Mouse (Mus musculus) gastrocnemius, adult 18-20 months (tissue): Measurements from ENCODE around the gene Emp1. TPM values are rescaled to one million over a fixed set of nuclear protein-coding genes. Genes with fewer than 3 reads are reported as not detected.

Experiments used
- DNase-seq: peaks from one replicate; pipeline ENCODE4 v3.0.0; 2021; ENCODE audit warnings: low spot score
- long read RNA-seq, 2 experiments: library from polyadenylated mRNA; stranded (forward); transcript quantifications; one replicate each; pipeline ENCODE4 v2.0.0; 2021
- total RNA-seq, 2 experiments: library from RNA; stranded (reverse); gene quantifications; 2 replicates each; pipeline ENCODE4 v1.2.3; 2021

Gene Emp1
- total RNA-seq, result 10 to 100 TPM; 20.3 to 48.7 TPM
- long read RNA-seq, experiment 1, transcript Emp1-201 (5 exons, 2,721 nt), result major isoform, 5 of 13 reads
- long read RNA-seq, experiment 1, partial matches to known transcripts, result 8 of 13 reads
- long read RNA-seq, experiment 1, other reads (novel, unspliced or antisense), result 0 of 13 reads
- long read RNA-seq, experiment 2, partial matches to known transcripts, result 4 of 5 reads
- long read RNA-seq, experiment 2, other reads (novel, unspliced or antisense), result 0 of 5 reads

- peak; percentile 90 for DNase-seq
Observed at GRCm38 (mm10) chr6:135362459-135363159, at the start of gene Emp1. Gene Emp1 (plus strand): TSS chr6:135362545.

GRCm38 (mm10) chr6:135313981-135314380, 48.4 kb upstream of the Emp1 start:
- DNase-seq, result peak; percentile 67

- DNase-seq, result no peak
Observed at GRCm38 (mm10) chr6:135316141-135316540, 46.2 kb upstream of the Emp1 start.

GRCm38 (mm10) chr6:135319431-135319933, 42.9 kb upstream of the Emp1 start:
- no peak for DNase-seq

DNA sequence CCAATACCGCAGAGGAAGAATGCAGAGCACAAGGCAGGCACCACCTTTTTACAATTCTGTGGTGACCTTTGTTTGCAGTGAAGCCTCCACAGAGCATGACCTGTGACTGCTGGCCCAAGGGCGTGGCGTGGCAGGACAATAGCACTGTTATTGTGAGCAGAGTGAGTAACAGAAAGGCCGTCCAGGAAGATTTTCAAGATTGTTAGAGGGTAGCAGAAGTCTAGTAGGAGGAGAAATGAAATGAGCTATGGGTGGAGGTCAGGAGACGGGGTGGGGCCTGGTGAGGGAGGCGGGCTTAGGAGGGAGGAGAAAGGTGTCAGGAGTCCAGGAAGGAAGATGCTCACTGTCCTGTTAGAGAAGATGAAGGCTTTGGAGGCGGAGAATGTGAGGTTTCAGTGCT, 39.6 kb upstream of the Emp1 start:
- DNase-seq, result no peak

GRCm38 (mm10) chr6:135323311-135323982, 38.9 kb upstream of the Emp1 start:
- DNase-seq, result peak; percentile 50

GRCm38 (mm10) chr6:135324111-135324510, 38.2 kb upstream of the Emp1 start:
- DNase-seq, result no peak

DNA sequence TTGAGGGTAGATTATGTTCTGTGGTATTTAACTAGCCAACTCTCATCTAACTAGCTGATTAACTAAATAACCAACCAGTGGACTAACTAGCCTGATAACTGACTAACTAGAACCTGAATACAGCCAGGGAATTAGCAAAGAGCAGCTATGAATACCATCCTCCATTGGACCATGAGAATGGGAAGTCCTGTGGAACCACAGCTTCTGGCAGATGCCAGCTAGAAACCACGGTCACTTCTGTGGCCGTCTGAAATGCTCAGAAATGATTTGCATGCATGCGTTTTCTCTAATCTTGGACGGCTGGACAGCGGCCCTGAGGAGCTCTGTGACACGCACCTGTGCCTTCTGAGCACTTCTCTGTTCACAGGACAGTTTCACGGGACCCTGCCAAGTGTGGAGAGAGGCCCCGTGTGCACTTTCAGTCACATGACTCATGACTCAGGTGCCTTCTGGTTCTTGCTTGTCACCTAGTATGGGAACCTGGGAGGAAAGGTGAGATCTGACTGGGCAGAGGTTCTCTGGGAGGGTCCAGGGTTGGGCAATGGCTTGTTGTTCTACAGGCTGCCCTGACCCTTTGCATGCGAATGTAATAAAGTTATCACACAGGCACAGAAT, 37.6 kb upstream of the Emp1 start:
- DNase-seq, result no peak

- no peak for DNase-seq
Observed at GRCm38 (mm10) chr6:135326847-135327246, 35.5 kb upstream of the Emp1 start.

DNA sequence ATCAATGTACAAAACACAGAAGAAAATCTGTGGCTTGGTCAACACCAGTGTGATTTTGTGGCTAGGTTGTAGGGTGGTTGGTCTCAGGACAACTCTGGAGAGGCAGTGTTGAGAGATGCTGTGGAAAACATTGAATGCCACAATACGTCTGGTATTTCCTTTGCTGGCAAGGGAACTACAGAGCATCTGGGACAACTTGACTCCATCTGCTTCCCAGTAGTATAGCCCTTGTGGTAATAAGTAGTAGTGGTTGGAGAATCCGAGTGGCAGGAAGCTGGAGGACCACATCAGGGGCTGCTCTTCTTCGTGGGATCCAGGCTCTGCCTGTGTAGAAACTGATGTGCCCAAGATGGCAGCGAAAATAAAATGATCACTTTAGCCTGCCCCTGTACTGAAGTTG, 30.4 kb upstream of the Emp1 start:
- DNase-seq, result no peak

GRCm38 (mm10) chr6:135332737-135333281, 29.5 kb upstream of the Emp1 start:
- DNase-seq, result peak; percentile 27

- peak; percentile 62 for DNase-seq
Observed at GRCm38 (mm10) chr6:135333994-135334651, 28.2 kb upstream of the Emp1 start.

DNA sequence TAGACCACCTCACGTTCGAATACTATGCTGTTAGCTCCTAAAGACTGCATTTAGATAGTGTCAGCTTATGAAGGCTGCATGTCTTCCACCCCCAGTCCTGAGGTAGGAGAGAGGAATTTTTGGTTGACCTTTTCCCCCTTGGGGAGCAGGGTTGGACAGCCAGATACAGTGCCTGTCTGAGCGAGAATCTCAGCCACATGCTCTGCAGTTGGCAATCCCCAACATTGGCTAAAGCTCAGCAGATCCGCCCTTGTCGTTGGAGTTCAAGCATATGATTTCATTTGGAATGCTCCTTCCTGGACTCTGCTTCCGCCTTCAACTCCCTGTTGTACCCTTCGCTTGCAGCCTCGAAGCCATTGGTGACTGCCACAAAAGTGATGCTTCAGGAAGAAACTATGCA, 26.0 kb upstream of the Emp1 start:
- peak; percentile 42 for DNase-seq

DNA sequence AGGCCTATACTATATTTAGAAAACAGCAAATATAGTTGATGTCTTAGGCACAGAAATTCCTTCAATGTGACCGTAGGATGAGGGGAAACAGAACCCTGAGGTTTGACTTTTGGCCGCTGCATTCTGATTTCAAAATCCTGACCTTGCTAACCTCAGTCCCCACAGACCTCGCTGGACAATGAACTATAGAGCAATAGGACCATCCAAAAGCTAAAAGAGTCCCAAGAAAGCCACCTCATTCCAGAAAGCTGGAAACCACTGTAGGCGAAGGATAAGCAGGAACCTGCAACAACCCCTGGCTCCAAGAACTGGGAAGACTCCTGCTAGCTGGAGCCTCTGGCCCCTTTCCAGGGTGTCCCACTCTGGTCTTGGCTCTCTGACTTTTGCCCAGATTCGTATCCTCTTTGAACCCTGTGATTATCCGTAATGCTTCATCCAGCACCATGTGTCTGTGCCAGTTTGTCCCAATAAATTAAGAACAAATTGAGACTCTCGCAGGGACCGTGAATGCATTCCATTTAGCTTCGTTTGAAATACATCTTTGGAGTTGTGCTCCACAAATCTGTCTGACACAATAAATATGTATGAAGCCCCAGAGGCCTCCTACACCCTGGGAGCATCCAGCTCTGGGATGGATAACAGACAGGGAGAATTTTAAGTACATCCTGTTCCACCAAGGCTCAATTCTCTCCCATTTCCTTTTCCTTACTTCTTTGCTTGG, 21.8 kb upstream of the Emp1 start:
- DNase-seq, result peak; percentile 64

- DNase-seq, result no peak
Observed at GRCm38 (mm10) chr6:135341076-135341378, 21.3 kb upstream of the Emp1 start.

- DNase-seq, result peak; percentile 35
Observed at GRCm38 (mm10) chr6:135351638-135352302, 10.6 kb upstream of the Emp1 start.

- no peak for DNase-seq
Observed at GRCm38 (mm10) chr6:135352537-135352936, 9.8 kb upstream of the Emp1 start.

DNA sequence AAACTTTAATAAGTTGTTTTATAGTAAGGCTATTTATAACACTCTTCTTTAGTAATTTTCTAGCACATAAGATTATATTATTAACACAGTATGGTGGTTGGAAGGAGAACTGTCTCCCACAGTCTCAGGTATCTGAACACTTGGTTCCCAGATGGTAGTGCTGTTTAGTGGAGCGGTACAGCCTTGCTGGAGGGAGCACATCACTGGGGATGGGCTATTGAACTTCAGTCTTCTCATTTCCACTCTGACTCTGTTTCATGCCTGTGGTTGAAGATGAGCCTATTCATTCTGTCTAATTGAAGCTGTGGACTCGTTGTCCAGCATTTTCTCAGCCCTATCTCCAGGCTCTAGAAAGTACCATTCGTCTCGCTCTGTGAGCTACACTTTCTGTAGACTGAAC, 7.4 kb upstream of the Emp1 start:
- DNase-seq, result no peak

DNA sequence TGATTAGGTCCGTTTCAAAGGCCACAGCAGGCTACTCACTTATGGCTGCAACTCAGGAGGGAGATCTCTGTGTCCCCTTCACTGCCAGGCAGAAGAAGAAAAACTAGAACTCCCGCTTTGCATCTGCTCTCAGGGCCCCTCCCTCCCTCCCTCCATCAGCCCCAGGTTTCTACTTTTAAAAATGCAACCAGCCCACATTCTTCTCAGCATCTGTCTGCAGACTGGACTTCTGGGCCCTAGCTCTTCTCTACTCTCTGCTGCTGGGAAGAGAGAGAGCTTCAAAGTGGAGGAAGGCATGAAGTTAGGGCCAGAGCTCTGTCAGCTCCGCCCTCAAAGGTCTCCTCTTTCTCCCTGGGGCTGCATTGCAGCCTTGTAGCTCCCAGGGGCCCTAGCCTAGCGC, 2.0 kb upstream of the Emp1 start:
- no peak for DNase-seq

- no peak for DNase-seq
Observed at GRCm38 (mm10) chr6:135362098-135362458, 267 bp upstream of the Emp1 start.
